20 mouse cellular contexts compared by ENCODE assay signal in the genomic region with DNA sequence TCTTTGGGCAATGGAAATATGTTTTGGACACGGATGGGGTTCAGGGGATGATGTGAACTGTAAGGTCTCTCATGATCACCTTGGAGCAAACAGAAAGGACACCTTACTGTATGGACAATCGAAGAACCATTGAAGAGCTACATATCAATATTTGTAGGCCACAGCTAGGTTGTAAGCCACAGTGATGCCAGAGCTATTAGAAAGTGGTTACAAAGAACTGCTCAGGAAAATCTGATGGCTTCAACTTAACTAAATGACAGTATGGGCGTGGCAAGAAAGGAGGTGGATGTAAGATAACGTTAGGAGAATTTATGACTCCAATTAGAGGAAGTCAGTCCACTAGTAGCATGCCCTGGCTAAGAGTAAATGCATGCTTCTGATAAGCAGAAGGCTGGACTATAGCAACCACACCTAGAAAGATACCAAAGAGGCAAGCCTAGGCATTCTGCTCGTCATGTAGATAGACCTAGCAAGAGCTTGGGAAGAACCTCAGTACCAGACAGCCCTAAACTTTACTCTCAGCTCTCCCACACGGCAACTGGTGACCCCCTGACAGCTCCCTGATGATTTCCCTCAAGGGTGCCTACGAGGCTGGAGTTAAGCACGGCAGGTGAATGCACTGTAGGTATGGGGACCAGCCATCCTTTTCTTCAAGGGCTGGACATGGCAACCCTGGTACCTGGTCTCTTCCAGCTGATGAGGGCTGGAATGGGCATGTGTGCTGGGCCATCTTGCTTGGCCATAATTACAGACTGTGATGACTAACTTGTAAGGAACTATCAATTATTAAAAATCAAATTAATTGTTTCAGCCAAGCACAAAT.
A peak's percentile ranks its signal among the peaks of the same experiment; 100 is the strongest.
DNase-seq lines count a peak whose midpoint lies in the region; ATAC-seq lines count a peak whose summit lies in the region.
"Had no signal": no experiment of that assay in that cellular context is flagged by ENCODE, and none has a peak within 500 bp of the region (broad histone marks: within the 10 kb centered on the region; RNA-seq: fewer than 3 reads in every experiment).

No protein-coding gene starts in this region.

- 73% methylated on average over 8 of the region's 8 CpGs for WGBS in intestine, embryonic 15.5 days
- 23% methylated on average over 8 of the region's 8 CpGs for WGBS in liver, embryonic 16.5 days (ENCODE audit: insufficient replicate concordance)
- WGBS in midbrain, embryonic 15.5 days: 91% methylated on average over 8 of the region's 8 CpGs

- H3K36me3 ChIP-seq in intestine, embryonic 15.5 days: no peaks in the 10 kb centered on the region
- H3K36me3 ChIP-seq in liver, embryonic 16.5 days (ENCODE audit: control insufficient read depth, insufficient read depth): no peaks in the 10 kb centered on the region
- H3K36me3 ChIP-seq in midbrain, embryonic 15.5 days (replicated peaks): no peaks in the 10 kb centered on the region

- no peaks in the 10 kb centered on the region for H3K27me3 ChIP-seq in intestine, embryonic 15.5 days (replicated peaks)
- H3K27me3 ChIP-seq in liver, embryonic 16.5 days (ENCODE audit: control insufficient read depth, insufficient read depth, low read depth, low read length): no peaks in the 10 kb centered on the region
- no peaks in the 10 kb centered on the region for H3K27me3 ChIP-seq in midbrain, embryonic 15.5 days (replicated peaks)

- H3K4me2 ChIP-seq in intestine, embryonic 15.5 days (replicated peaks): no peak overlapping the region
- H3K4me2 ChIP-seq in liver, embryonic 16.5 days (ENCODE audit: low read depth, low read length): peak overlapping the region; percentile 62
- no peak overlapping the region for H3K4me2 ChIP-seq in midbrain, embryonic 15.5 days

- peak; percentile 88 for ATAC-seq in intestine, embryonic 15.5 days
- peak; percentile 96 for ATAC-seq in liver, embryonic 16.5 days (ENCODE audit: low read depth)
- ATAC-seq in inflammation-experienced regulatory T-cells, adult 6 months: no peak
- ATAC-seq in midbrain, embryonic 15.5 days (replicated peaks): no peak
- no peak for ATAC-seq in cerebellum, adult (ENCODE audit: insufficient number of reproducible peaks, low FRiP score, low TSS enrichment)
- ATAC-seq: CD4-positive, CD25-positive, alpha-beta regulatory T cell, adult 4 months; forebrain, embryonic 16.5 days; hindbrain, embryonic 16.5 days; midbrain, embryonic 16.5 days had no signal

- H3K9me3 ChIP-seq in intestine, embryonic 15.5 days: no peaks in the 10 kb centered on the region
- no peaks in the 10 kb centered on the region for H3K9me3 ChIP-seq in liver, embryonic 16.5 days (replicated peaks; ENCODE audit: control insufficient read depth, low read length)
- H3K9me3 ChIP-seq in midbrain, embryonic 15.5 days: no peaks in the 10 kb centered on the region
- H3K9me3 ChIP-seq: heart, embryonic 10.5 days had no signal

- no peaks in the 10 kb centered on the region for H3K4me1 ChIP-seq in intestine, embryonic 15.5 days (replicated peaks)
- H3K4me1 ChIP-seq in liver, embryonic 16.5 days (ENCODE audit: control insufficient read depth, low read depth, low read length): peaks cover 26% of the 10 kb centered on the region
- no peaks in the 10 kb centered on the region for H3K4me1 ChIP-seq in midbrain, embryonic 15.5 days

- no peak overlapping the region for H3K27ac ChIP-seq in intestine, embryonic 15.5 days
- peak overlapping the region; percentile 82 for H3K27ac ChIP-seq in liver, embryonic 16.5 days (ENCODE audit: low read length)
- no peak overlapping the region for H3K27ac ChIP-seq in midbrain, embryonic 15.5 days
- H3K27ac ChIP-seq: heart, embryonic 10.5 days had no signal

- peak; percentile 66 for DNase-seq in c-Kit-positive CD71-positive TER-119-positive erythroid progenitor cells, embryonic 14.5 days (ENCODE audit: low spot score)
- DNase-seq in adipocyte (ENCODE audit: low spot score): no peak
- DNase-seq: adrenal gland, postnatal 36 days; cerebellum, adult 18-20 months; gastrocnemius, postnatal 14 days; heart, postnatal 14 days; layer of hippocampus, adult 9-11 months; lung, adult 18-20 months; lung, postnatal 4 days; thymus, adult 2 months had no signal

- no peak overlapping the region for H3K9ac ChIP-seq in intestine, embryonic 15.5 days
- H3K9ac ChIP-seq in liver, embryonic 16.5 days (ENCODE audit: low read depth, low read length): 0 out of 2 replicates have a peak overlapping the region, but pooled peaks have one; percentile 16
- H3K9ac ChIP-seq in midbrain, embryonic 15.5 days: no peak overlapping the region

- H3K4me3 ChIP-seq in intestine, embryonic 15.5 days (replicated peaks): no peak overlapping the region
- H3K4me3 ChIP-seq in liver, embryonic 16.5 days (ENCODE audit: low read depth, low read length): no peak overlapping the region; the same call in 1 of the 2 replicates
- H3K4me3 ChIP-seq in midbrain, embryonic 15.5 days: no peak overlapping the region
- H3K4me3 ChIP-seq: heart, embryonic 10.5 days had no signal

Comparison
In these comparisons a context has a peak if more than half of its experiments do, and no peak if none do; other contexts are left out.
1. ATAC-seq: peak in intestine, embryonic 15.5 days (single experiment) and liver, embryonic 16.5 days (single experiment); none in inflammation-experienced regulatory T-cells, adult 6 months (single experiment), midbrain, embryonic 15.5 days (single experiment) and cerebellum, adult (single experiment).